Mouse (Mus musculus): Measurements from ENCODE around the gene Slc16a7.

GRCm38 (mm10) chr10:125371451-125371850 is 17.8 kb downstream of the Slc16a7 start:
- TF ChIP-seq POLR2A (IDR thresholded peaks at IDR 0.05; ENCODE audit: control insufficient read depth, extremely low read depth, insufficient read depth, low read length, poor library complexity) (no peak), CTCF (IDR thresholded peaks at IDR 0.05; ENCODE audit: borderline replicate concordance, control insufficient read depth, extremely low read depth, insufficient read depth, low read length, poor library complexity) (no peak)

Measured in thymus, adult 2 months (tissue).